Mouse (Mus musculus): ENCODE results near the gene Mfsd4a. TPM values are rescaled to one million over a fixed set of nuclear protein-coding genes. Genes with fewer than 3 reads are reported as not detected.
A peak's percentile ranks its signal among the peaks of the same experiment; 100 is the strongest.

Gene Mfsd4a
- polyA plus RNA-seq, 1 experiment from 2014 or later, result 11.2 TPM

DNA sequence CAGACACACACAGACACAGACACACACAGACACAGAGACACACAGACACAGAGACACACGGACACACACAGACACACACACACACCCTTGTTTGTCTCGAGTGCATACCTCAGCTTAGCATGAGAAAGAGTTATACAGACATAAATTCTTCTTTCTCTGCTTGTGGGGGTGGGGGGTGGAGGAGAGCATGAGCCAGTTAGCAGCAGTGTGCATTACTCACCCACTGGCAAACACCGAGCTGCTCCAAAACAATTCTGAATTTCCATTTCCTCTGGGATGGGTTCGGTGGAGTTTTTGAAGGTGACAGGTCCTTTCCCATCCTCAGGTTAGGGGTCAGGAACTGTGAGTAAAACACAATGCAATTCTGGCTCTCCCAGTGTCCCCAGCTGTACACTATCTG is 31.2 kb upstream of the Mfsd4a start:
- Histone ChIP-seq H3K9me3 (ENCODE audit: control insufficient read depth, low read length) (no peaks in the 10 kb centered on the region), H3K4me3 (replicated peaks; ENCODE audit: low read length) (no peak overlapping the region), H3K4me1 (replicated peaks; ENCODE audit: control insufficient read depth, insufficient read depth, low read length) (no peaks in the 10 kb centered on the region), H3K36me3 (ENCODE audit: control insufficient read depth, insufficient read depth) (no peaks in the 10 kb centered on the region), H3K9ac (replicated peaks; ENCODE audit: low read depth, low read length) (no peak overlapping the region), H3K4me2 (ENCODE audit: low read length) (no peak overlapping the region), H3K27ac (ENCODE audit: low read length) (no peak overlapping the region), H3K27me3 (replicated peaks; ENCODE audit: control insufficient read depth, insufficient read depth, low read length) (no peaks in the 10 kb centered on the region)
- ATAC-seq, result no peak
- WGBS, result 75% methylated on average over 4 of the region's 4 CpGs

- Histone ChIP-seq H3K27ac (ENCODE audit: low read length) (no peak overlapping the region), H3K9me3 (ENCODE audit: control insufficient read depth, low read length) (no peaks in the 10 kb centered on the region), H3K4me3 (replicated peaks; ENCODE audit: low read length) (no peak overlapping the region), H3K4me1 (replicated peaks; ENCODE audit: control insufficient read depth, insufficient read depth, low read length) (no peaks in the 10 kb centered on the region), H3K36me3 (ENCODE audit: control insufficient read depth, insufficient read depth) (no peaks in the 10 kb centered on the region), H3K27me3 (replicated peaks; ENCODE audit: control insufficient read depth, insufficient read depth, low read length) (no peaks in the 10 kb centered on the region), H3K4me2 (ENCODE audit: low read length) (no peak overlapping the region), H3K9ac (replicated peaks; ENCODE audit: low read depth, low read length) (no peak overlapping the region)
- WGBS, result 81% methylated on average over 1 of the region's 1 CpGs
- ATAC-seq, result no peak
These were observed 30.2 kb upstream of the Mfsd4a start for GRCm38 (mm10) chr1:132098076-132098475.

- H3K4me1 ChIP-seq (replicated peaks; ENCODE audit: control insufficient read depth, insufficient read depth, low read length), result no peaks in the 10 kb centered on the region
- H3K9ac ChIP-seq (replicated peaks; ENCODE audit: low read depth, low read length), result no peak overlapping the region
- 75% methylated on average over 11 of the region's 11 CpGs for WGBS
- no peaks in the 10 kb centered on the region for H3K27me3 ChIP-seq (replicated peaks; ENCODE audit: control insufficient read depth, insufficient read depth, low read length)
- H3K36me3 ChIP-seq (ENCODE audit: control insufficient read depth, insufficient read depth), result no peaks in the 10 kb centered on the region
- no peak overlapping the region for H3K27ac ChIP-seq (ENCODE audit: low read length)
- H3K4me3 ChIP-seq (replicated peaks; ENCODE audit: low read length), result no peak overlapping the region
- no peaks in the 10 kb centered on the region for H3K9me3 ChIP-seq (ENCODE audit: control insufficient read depth, low read length)
- ATAC-seq, result no peak
- H3K4me2 ChIP-seq (ENCODE audit: low read length), result no peak overlapping the region
These were observed 27.6 kb upstream of the Mfsd4a start for GRCm38 (mm10) chr1:132095356-132096004.

- Histone ChIP-seq H3K4me1 (replicated peaks; ENCODE audit: control insufficient read depth, insufficient read depth, low read length) (0 out of 2 replicates have a peak, but pooled peaks cover 3% of the 10 kb centered on the region), H3K4me3 (replicated peaks; ENCODE audit: low read length) (no peak overlapping the region), H3K9ac (replicated peaks; ENCODE audit: low read depth, low read length) (no peak overlapping the region), H3K27ac (ENCODE audit: low read length) (no peak overlapping the region), H3K36me3 (ENCODE audit: control insufficient read depth, insufficient read depth) (no peaks in the 10 kb centered on the region), H3K9me3 (ENCODE audit: control insufficient read depth, low read length) (no peaks in the 10 kb centered on the region), H3K27me3 (replicated peaks; ENCODE audit: control insufficient read depth, insufficient read depth, low read length) (no peaks in the 10 kb centered on the region), H3K4me2 (ENCODE audit: low read length) (no peak overlapping the region)
- 87% methylated on average over 4 of the region's 4 CpGs for WGBS
- ATAC-seq, result no peak
These were observed 25.4 kb upstream of the Mfsd4a start for GRCm38 (mm10) chr1:132093269-132093668.

DNA sequence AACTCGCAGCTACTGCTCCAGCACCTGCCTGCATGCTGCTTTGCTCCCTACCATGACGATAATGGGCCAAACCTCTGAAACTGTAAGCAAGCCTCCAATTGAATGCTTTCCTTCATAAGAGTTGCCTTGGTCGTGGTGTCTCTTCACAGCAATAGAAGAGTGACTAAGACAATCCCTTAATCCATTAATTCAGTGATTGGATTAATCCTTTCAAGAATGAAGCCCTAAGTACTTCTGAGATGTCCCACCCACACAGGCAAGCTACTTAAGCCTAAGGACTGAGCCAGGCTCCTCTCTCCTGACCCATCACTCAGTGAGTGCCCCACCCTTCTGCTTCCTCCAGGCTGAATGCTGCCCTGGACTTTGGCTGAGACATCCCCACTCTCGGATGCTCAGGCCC is 22.4 kb upstream of the Mfsd4a start:
- no peak overlapping the region for H3K27ac ChIP-seq (ENCODE audit: low read length)
- 50% methylated on average over 4 of the region's 4 CpGs for WGBS
- ATAC-seq, result no peak
- H3K4me2 ChIP-seq (ENCODE audit: low read length), result no peak overlapping the region
- H3K9me3 ChIP-seq (ENCODE audit: control insufficient read depth, low read length), result no peaks in the 10 kb centered on the region
- no peaks in the 10 kb centered on the region for H3K36me3 ChIP-seq (ENCODE audit: control insufficient read depth, insufficient read depth)
- H3K9ac ChIP-seq (replicated peaks; ENCODE audit: low read depth, low read length), result no peak overlapping the region
- 0 out of 2 replicates have a peak, but pooled peaks cover 4% of the 10 kb centered on the region for H3K4me1 ChIP-seq (replicated peaks; ENCODE audit: control insufficient read depth, insufficient read depth, low read length)
- H3K4me3 ChIP-seq (replicated peaks; ENCODE audit: low read length), result no peak overlapping the region
- H3K27me3 ChIP-seq (replicated peaks; ENCODE audit: control insufficient read depth, insufficient read depth, low read length), result no peaks in the 10 kb centered on the region

- Histone ChIP-seq H3K9me3 (ENCODE audit: control insufficient read depth, low read length) (no peaks in the 10 kb centered on the region), H3K9ac (replicated peaks; ENCODE audit: low read depth, low read length) (no peak overlapping the region), H3K4me3 (replicated peaks; ENCODE audit: low read length) (no peak overlapping the region), H3K27me3 (replicated peaks; ENCODE audit: control insufficient read depth, insufficient read depth, low read length) (no peaks in the 10 kb centered on the region), H3K27ac (ENCODE audit: low read length) (no peak overlapping the region), H3K4me2 (ENCODE audit: low read length) (no peak overlapping the region), H3K4me1 (replicated peaks; ENCODE audit: control insufficient read depth, insufficient read depth, low read length) (0 out of 2 replicates have a peak, but pooled peaks cover 4% of the 10 kb centered on the region), H3K36me3 (ENCODE audit: control insufficient read depth, insufficient read depth) (no peaks in the 10 kb centered on the region)
- 82% methylated on average over 6 of the region's 6 CpGs for WGBS
- no peak for ATAC-seq
These were observed 21.9 kb upstream of the Mfsd4a start for GRCm38 (mm10) chr1:132089767-132090166.

DNA sequence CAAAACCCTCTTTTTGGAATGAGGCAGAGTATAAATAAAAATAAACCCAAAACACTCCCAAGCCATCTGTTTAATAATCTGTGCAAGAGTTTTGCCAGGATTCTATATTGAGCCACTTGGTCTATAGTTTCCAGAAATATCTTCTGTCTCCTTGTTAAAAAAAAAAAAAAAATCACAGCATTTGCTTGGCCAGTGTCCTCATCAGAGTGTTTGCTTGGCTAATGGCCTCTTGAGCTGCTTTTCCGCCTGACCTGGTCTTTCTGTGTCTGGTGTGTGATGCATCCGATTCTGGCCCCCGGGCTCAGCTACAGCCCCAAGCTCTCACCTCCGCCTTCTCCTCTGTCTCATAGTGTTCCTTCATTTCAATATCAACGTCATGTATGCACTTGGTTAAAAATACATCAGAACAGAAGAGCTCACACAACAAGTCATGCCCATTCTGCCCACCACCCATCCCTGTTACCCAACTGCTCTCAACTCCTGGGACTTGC is 20.4 kb upstream of the Mfsd4a start:
- no peaks in the 10 kb centered on the region for H3K36me3 ChIP-seq (ENCODE audit: control insufficient read depth, insufficient read depth)
- 61% methylated on average over 5 of the region's 5 CpGs for WGBS
- H3K27me3 ChIP-seq (replicated peaks; ENCODE audit: control insufficient read depth, insufficient read depth, low read length), result no peaks in the 10 kb centered on the region
- peak; percentile 72 for ATAC-seq
- 0 out of 2 replicates have a peak, but pooled peaks cover 4% of the 10 kb centered on the region for H3K4me1 ChIP-seq (replicated peaks; ENCODE audit: control insufficient read depth, insufficient read depth, low read length)
- H3K4me2 ChIP-seq (ENCODE audit: low read length), result no peak overlapping the region
- peak overlapping the region; percentile 66 for H3K27ac ChIP-seq (ENCODE audit: low read length)
- H3K9me3 ChIP-seq (ENCODE audit: control insufficient read depth, low read length), result no peaks in the 10 kb centered on the region
- H3K4me3 ChIP-seq (replicated peaks; ENCODE audit: low read length), result no peak overlapping the region
- no peak overlapping the region for H3K9ac ChIP-seq (replicated peaks; ENCODE audit: low read depth, low read length)

GRCm38 (mm10) chr1:132085181-132086049 is 17.6 kb upstream of the Mfsd4a start:
- Histone ChIP-seq H3K4me2 (ENCODE audit: low read length) (no peak overlapping the region), H3K9me3 (ENCODE audit: control insufficient read depth, low read length) (peaks cover 4% of the 10 kb centered on the region; the same call in 1 of the 2 replicates), H3K27me3 (replicated peaks; ENCODE audit: control insufficient read depth, insufficient read depth, low read length) (no peaks in the 10 kb centered on the region), H3K4me3 (replicated peaks; ENCODE audit: low read length) (no peak overlapping the region), H3K36me3 (ENCODE audit: control insufficient read depth, insufficient read depth) (no peaks in the 10 kb centered on the region), H3K27ac (ENCODE audit: low read length) (no peak overlapping the region), H3K9ac (replicated peaks; ENCODE audit: low read depth, low read length) (no peak overlapping the region), H3K4me1 (replicated peaks; ENCODE audit: control insufficient read depth, insufficient read depth, low read length) (0 out of 2 replicates have a peak, but pooled peaks cover 4% of the 10 kb centered on the region)
- 63% methylated on average over 7 of the region's 7 CpGs for WGBS
- no peak for ATAC-seq

DNA sequence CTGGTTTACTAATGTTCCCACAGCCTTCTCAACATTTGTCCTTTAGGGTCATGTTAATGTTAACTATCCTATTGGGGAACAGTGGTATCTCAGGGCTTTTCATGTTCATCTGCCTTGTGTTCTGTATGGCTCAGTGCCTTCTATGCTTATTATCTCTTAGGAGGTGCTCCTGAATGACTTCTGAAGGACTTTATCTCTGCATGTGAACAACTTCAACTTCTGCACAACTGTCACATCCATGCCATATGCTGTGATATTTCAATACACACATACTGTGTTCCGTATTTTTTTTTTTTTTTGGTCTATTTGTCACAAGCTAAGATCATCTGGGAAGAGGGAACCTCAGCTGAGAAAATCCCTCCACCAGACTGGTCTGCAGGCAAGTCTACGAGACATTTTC is 10.6 kb upstream of the Mfsd4a start:
- no peaks in the 10 kb centered on the region for H3K4me1 ChIP-seq (replicated peaks; ENCODE audit: control insufficient read depth, insufficient read depth, low read length)
- H3K27me3 ChIP-seq (replicated peaks; ENCODE audit: control insufficient read depth, insufficient read depth, low read length), result no peaks in the 10 kb centered on the region
- H3K4me2 ChIP-seq (ENCODE audit: low read length), result no peak overlapping the region
- no peaks in the 10 kb centered on the region for H3K36me3 ChIP-seq (ENCODE audit: control insufficient read depth, insufficient read depth)
- WGBS, result 73% methylated on average over 2 of the region's 2 CpGs
- H3K27ac ChIP-seq (ENCODE audit: low read length), result no peak overlapping the region
- H3K4me3 ChIP-seq (replicated peaks; ENCODE audit: low read length), result no peak overlapping the region
- ATAC-seq, result no peak
- peaks cover 4% of the 10 kb centered on the region; the same call in 1 of the 2 replicates for H3K9me3 ChIP-seq (ENCODE audit: control insufficient read depth, low read length)
- H3K9ac ChIP-seq (replicated peaks; ENCODE audit: low read depth, low read length), result no peak overlapping the region
